Mouse (Mus musculus) neutrophil, adult 5-6 weeks (primary cell): Measurements from ENCODE around the gene Zfpm1. TPM values are rescaled to one million over a fixed set of nuclear protein-coding genes. Genes with fewer than 3 reads are reported as not detected.

Experiments used
- ATAC-seq: fragments of 151-379, 151-347 bp; 2 replicates; pipeline ENCODE4 v1.8.0; 2017; ENCODE audit warnings: mild to moderate bottlenecking, moderate TSS enrichment; ENCODE audit not compliant: insufficient number of reproducible peaks, poor library complexity, low FRiP score, severe bottlenecking; ENCODE audit errors: extremely low read depth
- total RNA-seq: library from RNA; stranded (forward); fragments of 200-1000 nt; gene quantifications from 2 replicates; pipeline ENCODE4 v1.2.3, GENCODE M21; 2017

Zfpm1 gene
- total RNA-seq, result 3.8 and 5.0 TPM in 2 replicates

GRCm38 (mm10) chr8:122282035-122282358, at the start of gene Zfpm1:
Zfpm1 (plus strand) TSS chr8:122282141.
- no peak for ATAC-seq

- ATAC-seq, result no peak
These were observed 47.9 kb upstream of the Zfpm1 start for GRCm38 (mm10) chr8:122234055-122234454.

DNA sequence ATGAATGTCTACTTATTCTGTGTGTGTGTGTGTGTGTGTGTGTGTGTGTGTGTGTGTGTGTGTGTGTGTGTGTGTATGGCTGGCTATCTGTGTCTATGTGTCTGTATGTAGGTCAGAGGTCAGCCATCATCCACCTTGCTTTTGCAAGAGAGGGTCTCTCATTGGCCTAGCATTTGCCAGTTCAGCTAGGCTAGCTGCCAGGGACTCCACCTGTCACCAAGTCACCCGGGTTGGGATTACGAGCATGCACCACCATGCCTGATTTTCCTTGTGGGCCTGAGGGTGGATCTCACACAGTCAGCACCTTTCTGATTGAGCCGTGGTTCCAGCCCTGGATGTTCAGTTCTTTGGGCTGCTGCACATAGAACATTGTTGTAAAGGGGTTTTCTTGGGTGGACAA, 45.4 kb upstream of the Zfpm1 start:
- ATAC-seq, result no peak

DNA sequence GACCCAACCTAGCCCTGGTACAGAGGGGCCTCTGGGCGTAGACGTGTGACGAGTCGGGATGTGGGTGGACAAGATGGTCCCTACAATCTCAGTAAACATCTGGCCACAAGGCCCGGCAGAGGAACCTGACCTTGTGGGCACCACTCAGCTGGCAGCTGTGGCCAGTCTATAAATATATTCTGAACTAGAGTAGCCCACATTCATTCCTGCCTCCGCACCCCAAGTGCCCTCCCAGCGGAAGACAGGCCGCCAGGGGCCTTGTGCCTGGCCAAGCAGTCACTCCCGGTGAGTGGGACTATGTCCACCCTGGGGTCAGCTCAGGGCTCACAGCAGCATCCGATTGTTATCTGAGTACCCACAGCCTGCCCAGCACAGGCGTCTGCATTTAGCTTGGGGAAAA, 43.7 kb upstream of the Zfpm1 start:
- no peak for ATAC-seq

- ATAC-seq, result no peak
These were observed 43.2 kb upstream of the Zfpm1 start for GRCm38 (mm10) chr8:122238731-122239130.

DNA sequence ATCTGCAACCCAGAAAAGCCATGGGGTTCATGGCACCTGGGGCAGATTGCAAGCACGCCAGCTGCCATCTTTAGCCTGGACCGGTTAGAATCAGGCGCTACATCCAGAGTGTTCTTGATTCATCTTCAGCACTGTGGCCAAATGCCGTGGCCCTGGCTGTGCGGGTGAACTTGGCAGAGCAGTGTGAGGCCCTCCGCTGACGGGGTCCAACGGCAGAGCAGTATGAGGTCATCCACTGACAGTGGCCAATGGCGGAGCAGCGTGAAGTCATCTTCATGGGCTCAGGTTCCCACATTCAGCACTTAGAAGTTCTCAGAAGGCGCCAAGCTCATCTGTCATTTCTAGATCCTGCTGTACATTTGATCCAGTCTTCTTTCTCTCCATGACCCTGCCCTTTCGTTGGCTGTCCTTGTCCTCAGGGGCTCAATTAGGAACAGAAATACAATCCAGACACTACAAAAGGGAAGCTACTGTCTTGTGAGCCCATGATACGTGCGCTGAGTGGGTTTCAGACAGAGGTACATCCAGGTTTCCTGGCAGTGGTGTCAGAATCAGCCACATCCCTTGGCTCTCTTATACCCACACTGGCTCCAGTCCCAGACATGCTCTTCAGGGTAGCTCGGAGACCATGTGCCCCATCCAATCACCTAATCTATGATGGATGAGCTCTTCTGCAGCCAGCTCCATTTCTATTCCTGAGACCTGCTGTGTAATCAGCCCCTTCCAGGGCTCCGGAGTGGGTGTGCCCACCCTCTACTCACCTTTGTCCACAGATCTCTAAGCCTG, 41.5 kb upstream of the Zfpm1 start:
- no peak for ATAC-seq

- ATAC-seq, result no peak
These were observed 38.6 kb upstream of the Zfpm1 start for GRCm38 (mm10) chr8:122243310-122243709.

- no peak for ATAC-seq
These were observed 36.8 kb upstream of the Zfpm1 start for GRCm38 (mm10) chr8:122245161-122245560.

DNA sequence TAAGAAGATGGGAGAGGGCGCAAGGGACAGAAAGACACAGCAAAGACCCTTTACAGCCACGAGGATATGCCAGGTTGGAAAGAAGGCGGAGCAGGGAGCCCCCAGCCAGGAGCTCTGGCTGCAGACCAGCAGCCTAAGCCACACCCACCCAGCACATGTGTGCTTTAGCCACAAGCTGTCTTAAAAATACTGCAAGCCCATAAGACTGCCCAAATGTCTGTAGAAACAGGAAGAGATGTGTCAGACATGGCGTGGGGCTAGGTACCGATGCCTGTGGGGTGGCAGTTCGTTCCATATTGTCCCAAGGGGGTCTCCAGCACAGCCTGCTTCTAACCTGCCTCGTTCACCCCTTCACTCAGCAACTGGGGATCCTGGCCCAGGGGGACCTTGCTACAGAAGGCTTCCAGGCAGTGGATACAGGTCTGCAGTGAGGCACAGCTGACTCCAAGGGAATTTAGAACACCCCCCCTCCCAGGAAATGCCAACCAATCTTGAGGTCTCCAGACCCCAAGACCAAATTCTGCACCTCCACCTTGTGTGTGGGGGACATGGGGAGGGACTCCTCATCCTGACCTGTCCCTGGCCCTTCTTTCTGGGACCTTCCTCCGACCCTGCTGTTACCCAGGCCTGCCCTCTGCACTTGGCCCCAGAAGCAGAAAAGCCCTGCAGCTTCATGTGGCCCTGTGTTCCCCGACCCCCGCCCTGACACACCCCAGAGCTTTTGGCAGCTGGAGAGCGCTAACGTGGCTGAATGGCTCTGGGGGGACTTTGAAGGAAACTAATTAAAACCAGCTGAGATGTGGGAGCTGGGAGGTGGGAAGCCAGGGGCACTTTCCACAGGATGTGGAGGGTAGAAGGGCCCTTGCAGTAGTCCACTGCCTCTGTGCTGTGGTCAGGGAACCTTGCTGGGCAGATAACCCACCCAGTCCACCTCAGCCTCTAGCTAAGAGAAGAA, 35.4 kb upstream of the Zfpm1 start:
- ATAC-seq, result no peak

GRCm38 (mm10) chr8:122251739-122252138, 30.2 kb upstream of the Zfpm1 start:
- ATAC-seq, result no peak

GRCm38 (mm10) chr8:122252366-122252765, 29.6 kb upstream of the Zfpm1 start:
- no peak for ATAC-seq

GRCm38 (mm10) chr8:122259351-122259750, 22.6 kb upstream of the Zfpm1 start:
- peak; percentile 34; the same call in 1 of the 2 replicates for ATAC-seq

DNA sequence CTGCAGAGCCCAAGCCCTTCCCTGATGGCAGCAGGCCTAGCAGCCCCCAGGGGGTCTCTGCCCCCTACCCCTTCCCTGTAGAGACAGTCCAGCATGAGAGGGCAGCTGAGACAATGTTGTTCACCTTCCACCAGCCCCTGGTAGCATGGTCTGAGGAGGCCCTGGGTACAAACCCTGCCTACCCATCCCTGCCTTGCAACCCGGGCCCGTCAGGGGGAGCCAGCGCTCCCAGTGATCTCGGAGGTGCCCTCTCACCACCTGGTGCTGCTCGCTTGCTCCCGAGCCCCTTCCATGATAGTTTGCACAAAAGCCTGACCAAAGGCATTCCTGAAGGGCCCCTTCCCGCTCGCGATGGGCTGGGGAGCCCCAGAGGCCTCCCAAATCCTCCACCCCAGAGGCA, 21.2 kb upstream of the Zfpm1 start:
- no peak for ATAC-seq

GRCm38 (mm10) chr8:122262835-122263234, 19.1 kb upstream of the Zfpm1 start:
- no peak for ATAC-seq

- no peak for ATAC-seq
These were observed 17.7 kb upstream of the Zfpm1 start for GRCm38 (mm10) chr8:122264243-122264642.

DNA sequence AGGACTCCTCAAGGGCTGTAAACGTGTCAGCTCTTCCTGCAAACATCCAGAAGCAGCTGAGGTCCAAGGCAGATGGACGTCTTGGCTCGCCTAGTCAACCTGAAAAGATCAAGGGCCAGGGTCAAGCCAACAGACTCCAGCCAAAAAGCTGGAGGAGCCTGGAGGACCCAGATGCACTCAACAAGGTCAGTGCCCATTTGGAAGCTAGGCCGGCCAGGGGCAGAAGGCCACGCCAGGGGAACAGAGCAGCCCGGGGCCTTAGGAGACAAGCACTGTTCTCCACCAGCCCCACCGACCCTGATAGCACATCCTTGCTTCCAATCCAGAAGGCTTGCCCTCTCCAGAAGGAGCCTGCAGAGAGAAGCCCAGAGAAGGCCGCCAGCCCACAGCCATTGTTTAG, 16.4 kb upstream of the Zfpm1 start:
- no peak for ATAC-seq

DNA sequence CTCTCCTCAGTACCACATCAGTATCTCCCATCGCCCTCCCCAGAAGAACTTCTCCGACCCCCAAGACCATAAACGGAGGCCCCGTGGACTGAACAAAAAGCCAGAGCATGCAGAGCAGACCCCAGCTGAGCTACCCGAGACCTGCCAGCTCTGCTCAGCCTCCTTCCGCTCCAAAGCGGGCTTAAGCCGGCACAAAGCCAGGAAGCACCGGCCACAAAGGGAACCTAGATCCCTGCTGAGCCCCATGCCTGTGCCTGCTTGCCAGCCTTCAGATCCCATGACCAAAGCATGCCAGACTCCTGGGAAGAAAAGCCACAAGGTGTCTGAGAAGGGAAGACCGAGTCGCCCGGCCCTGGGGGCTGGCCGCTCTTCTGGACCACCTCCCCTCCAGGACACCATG, 15.1 kb upstream of the Zfpm1 start:
- no peak for ATAC-seq

- no peak for ATAC-seq
These were observed 13.1 kb upstream of the Zfpm1 start for GRCm38 (mm10) chr8:122268861-122269260.

DNA sequence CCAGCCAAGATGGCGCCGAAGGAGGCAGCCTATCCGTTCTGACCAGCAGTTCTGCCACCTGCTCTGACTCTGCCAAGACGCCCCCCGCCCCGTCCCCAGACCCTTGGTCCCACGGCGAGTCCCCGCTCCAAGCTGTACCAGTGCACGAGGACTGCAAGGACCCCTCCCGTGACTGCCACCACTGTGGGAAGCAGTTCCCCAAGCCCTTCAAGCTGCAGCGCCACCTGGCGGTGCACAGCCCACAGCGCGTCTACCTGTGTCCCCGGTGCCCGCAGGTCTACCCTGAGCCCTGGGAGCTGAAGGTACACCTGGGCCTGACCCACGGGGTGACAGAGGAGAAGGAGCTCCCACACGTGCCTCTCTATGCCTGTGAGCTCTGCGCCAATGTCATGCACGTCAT, 12.5 kb upstream of the Zfpm1 start:
- ATAC-seq, result peak; percentile 37; the same call in 1 of the 2 replicates

DNA sequence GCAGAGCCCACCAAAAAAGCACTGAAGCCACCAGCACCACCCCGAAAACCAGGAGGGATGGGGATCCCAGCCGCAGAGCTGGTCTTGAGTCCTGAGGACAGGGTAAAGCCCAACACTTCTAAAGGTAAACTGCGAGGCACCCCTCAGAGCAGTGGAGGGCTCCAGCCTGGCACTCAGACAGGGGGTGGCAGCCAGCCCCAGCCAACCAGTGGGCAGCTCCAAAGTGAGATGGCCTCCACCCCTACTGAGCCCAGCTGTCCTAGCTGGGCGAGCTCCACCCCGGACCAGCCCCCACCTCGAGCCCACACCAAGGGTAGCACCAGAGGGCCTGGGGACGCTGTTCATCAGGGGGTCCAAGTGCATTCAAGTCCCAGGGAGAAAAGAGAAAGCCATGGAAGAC, 11.4 kb upstream of the Zfpm1 start:
- no peak for ATAC-seq
